Mouse (Mus musculus): ENCODE data around the gene Cul4a. TPM values are rescaled to one million over a fixed set of nuclear protein-coding genes. Genes with fewer than 3 reads are reported as not detected.

Cul4a gene
- polyA plus RNA-seq, 1 experiment: 235 TPM

DNA sequence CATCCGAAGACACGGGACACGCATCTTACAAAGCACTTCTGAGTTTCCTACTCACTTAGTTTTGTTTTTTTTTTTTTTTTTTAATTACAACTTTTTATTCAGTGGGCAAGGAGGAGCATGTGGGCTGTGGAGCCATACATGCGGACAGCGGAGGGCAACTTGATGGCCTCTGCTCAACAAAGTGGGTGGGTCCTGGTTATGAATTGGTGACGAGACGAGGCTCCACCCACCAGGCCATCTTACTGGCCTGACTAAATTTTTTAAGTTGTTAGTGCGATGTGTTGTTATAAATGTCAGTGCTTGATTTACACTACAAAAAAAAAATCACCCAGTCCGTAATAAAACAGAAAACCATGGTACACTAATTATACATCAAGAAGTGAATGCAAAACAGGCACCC is 75.0 kb downstream of the Cul4a start:
- WGBS: 55% methylated on average over 9 of the region's 9 CpGs
- H3K27ac ChIP-seq (ENCODE audit: insufficient read depth, low read depth, low read length): no peak overlapping the region
- H3K4me3 ChIP-seq (ENCODE audit: insufficient read depth, low read depth, low read length): no peak overlapping the region
- TF ChIP-seq POLR2A (IDR thresholded peaks at IDR 0.05; ENCODE audit: insufficient read depth, low read depth, low read length) (no peak), CTCF (IDR thresholded peaks at IDR 0.05; ENCODE audit: insufficient read depth, low read depth, low read length) (no peak)
- peaks cover 4% of the 10 kb centered on the region for H3K4me1 ChIP-seq (ENCODE audit: control insufficient read depth, insufficient read depth, low read length)

- TF ChIP-seq CTCF (IDR thresholded peaks at IDR 0.05; ENCODE audit: insufficient read depth, low read depth, low read length): no peak
- no peak for TF ChIP-seq POLR2A (IDR thresholded peaks at IDR 0.05; ENCODE audit: insufficient read depth, low read depth, low read length)
- H3K4me3 ChIP-seq (ENCODE audit: insufficient read depth, low read depth, low read length): no peak overlapping the region
- H3K4me1 ChIP-seq (ENCODE audit: control insufficient read depth, insufficient read depth, low read length): peaks cover 4% of the 10 kb centered on the region
- H3K27ac ChIP-seq (ENCODE audit: insufficient read depth, low read depth, low read length): no peak overlapping the region
- WGBS: 82% methylated on average over 18 of the region's 18 CpGs
These were observed 75.7 kb downstream of the Cul4a start for GRCm38 (mm10) chr8:13180911-13181690.

DNA sequence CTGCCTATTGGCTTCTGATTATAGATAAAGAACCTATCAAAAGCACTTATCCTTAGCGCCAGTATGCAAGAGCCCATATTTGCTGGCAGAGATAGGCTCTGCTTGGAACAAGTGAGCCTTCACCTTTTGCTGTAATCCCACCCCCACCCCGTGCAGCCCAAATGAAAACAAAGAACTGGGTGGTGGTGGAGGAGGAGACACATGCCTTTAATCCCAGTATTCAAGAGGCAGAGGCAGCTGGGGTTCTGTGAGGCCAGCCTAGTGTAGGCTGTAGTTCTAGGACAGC is 76.2 kb downstream of the Cul4a start:
- TF ChIP-seq POLR2A (IDR thresholded peaks at IDR 0.05; ENCODE audit: insufficient read depth, low read depth, low read length) (no peak), CTCF (IDR thresholded peaks at IDR 0.05; ENCODE audit: insufficient read depth, low read depth, low read length) (no peak)
- WGBS: 42% methylated on average over 2 of the region's 2 CpGs
- Histone ChIP-seq H3K27ac (ENCODE audit: insufficient read depth, low read depth, low read length) (no peak overlapping the region), H3K4me3 (ENCODE audit: insufficient read depth, low read depth, low read length) (no peak overlapping the region), H3K4me1 (ENCODE audit: control insufficient read depth, insufficient read depth, low read length) (peaks cover 4% of the 10 kb centered on the region)

DNA sequence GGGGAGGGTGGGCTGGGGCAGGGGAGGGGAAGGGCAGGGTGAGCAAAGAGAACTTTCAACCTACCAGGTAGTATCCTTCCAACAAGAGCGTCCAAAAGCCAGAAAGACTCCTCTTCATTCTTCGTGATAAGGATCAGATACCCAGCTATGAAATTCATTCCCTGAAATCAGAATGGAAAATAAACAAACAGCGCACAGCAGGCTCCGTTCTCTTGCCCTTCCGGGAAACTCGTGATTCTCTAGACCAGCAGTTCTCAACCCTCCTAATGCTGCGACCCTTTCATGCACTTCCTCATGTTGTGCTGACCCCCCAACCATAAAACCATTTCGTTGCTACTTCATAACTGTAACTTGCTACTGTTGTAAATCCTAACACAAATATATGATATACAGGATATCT is 81.4 kb downstream of the Cul4a start:
- WGBS: 84% methylated on average over 8 of the region's 8 CpGs

DNA sequence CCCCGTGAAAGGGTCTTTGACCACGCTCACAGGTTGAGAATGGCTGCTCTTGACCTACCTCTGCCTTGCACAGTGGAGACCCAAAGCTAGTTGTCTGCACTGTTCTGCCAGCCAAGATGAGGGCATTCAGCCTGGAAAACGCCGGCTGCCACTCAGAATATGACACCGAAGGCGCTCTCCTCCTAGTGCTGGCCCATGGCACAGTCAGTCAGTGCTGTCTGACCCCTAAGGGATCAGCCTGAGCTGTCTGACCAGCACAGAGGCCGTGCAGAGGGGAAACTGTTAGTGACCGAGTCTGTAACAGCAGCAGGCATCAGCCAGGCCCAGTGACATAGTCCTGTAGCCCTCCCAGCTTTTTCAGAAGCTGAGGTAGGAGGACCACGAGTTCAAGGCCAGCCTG is 81.8 kb downstream of the Cul4a start:
- WGBS: 81% methylated on average over 9 of the region's 9 CpGs
- Histone ChIP-seq H3K4me3 (ENCODE audit: insufficient read depth, low read depth, low read length) (no peak overlapping the region), H3K27ac (ENCODE audit: insufficient read depth, low read depth, low read length) (no peak overlapping the region), H3K4me1 (ENCODE audit: control insufficient read depth, insufficient read depth, low read length) (no peaks in the 10 kb centered on the region; the same call in 1 of the 2 replicates)
- no peak for TF ChIP-seq POLR2A (IDR thresholded peaks at IDR 0.05; ENCODE audit: insufficient read depth, low read depth, low read length)
- TF ChIP-seq CTCF (IDR thresholded peaks at IDR 0.05; ENCODE audit: insufficient read depth, low read depth, low read length): no peak

More for the DNA sequence above, 81.4 kb downstream of the Cul4a start:
- Histone ChIP-seq H3K27ac (ENCODE audit: insufficient read depth, low read depth, low read length) (no peak overlapping the region), H3K4me3 (ENCODE audit: insufficient read depth, low read depth, low read length) (no peak overlapping the region), H3K4me1 (ENCODE audit: control insufficient read depth, insufficient read depth, low read length) (peaks cover under 1% of the 10 kb centered on the region)
- TF ChIP-seq CTCF (IDR thresholded peaks at IDR 0.05; ENCODE audit: insufficient read depth, low read depth, low read length) (no peak), POLR2A (IDR thresholded peaks at IDR 0.05; ENCODE audit: insufficient read depth, low read depth, low read length) (no peak)

DNA sequence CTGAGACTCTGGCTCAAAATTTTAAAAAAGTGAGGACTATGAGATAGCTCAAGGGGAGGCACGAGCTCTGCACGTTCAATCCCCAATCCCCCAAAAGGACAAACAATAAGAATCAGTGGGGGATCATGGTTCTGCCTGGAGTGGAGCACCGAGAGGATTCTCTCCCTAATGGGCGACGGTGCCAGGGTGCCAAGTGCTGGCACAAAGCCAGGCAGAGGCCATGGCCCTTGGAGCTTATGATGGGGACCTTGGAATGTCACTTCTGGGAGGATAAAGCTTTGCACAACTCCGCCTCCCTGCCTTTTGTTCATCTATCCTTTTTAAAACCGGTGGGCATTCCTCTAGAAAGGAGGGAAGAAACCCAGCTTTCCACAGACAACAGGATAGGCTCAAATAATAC is 82.2 kb downstream of the Cul4a start:
- Histone ChIP-seq H3K4me1 (ENCODE audit: control insufficient read depth, insufficient read depth, low read length) (no peaks in the 10 kb centered on the region; the same call in 1 of the 2 replicates), H3K4me3 (ENCODE audit: insufficient read depth, low read depth, low read length) (no peak overlapping the region), H3K27ac (ENCODE audit: insufficient read depth, low read depth, low read length) (no peak overlapping the region)
- 58% methylated on average over 7 of the region's 7 CpGs for WGBS
- no peak for TF ChIP-seq CTCF (IDR thresholded peaks at IDR 0.05; ENCODE audit: insufficient read depth, low read depth, low read length)
- TF ChIP-seq POLR2A (IDR thresholded peaks at IDR 0.05; ENCODE audit: insufficient read depth, low read depth, low read length): no peak

- no peak overlapping the region for H3K4me3 ChIP-seq (ENCODE audit: insufficient read depth, low read depth, low read length)
- no peak for TF ChIP-seq POLR2A (IDR thresholded peaks at IDR 0.05; ENCODE audit: insufficient read depth, low read depth, low read length)
- TF ChIP-seq CTCF (IDR thresholded peaks at IDR 0.05; ENCODE audit: insufficient read depth, low read depth, low read length): no peak
- no peaks in the 10 kb centered on the region; the same call in 1 of the 2 replicates for H3K4me1 ChIP-seq (ENCODE audit: control insufficient read depth, insufficient read depth, low read length)
- WGBS: 91% methylated on average over 13 of the region's 13 CpGs
- no peak overlapping the region for H3K27ac ChIP-seq (ENCODE audit: insufficient read depth, low read depth, low read length)
These were observed 82.7 kb downstream of the Cul4a start for GRCm38 (mm10) chr8:13188052-13188555.

DNA sequence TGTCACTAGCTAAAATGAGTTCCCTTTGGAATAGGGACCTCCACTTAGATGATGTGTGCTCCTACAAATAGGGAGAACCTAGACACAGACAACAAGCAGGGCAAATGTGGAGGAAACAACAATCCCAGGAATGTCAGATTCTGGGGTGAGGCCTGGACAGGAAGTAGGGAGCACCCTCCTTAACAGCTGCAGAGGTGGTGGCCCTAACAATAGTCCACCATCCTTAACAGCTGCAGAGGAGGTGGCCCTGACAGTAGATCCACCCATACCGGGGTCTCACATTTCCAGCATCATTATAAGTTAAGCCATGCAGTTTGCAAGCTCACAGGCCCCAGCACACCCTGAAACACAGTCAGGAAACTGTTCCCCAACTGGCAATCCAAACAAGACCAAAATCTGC is 83.4 kb downstream of the Cul4a start:
- H3K27ac ChIP-seq (ENCODE audit: insufficient read depth, low read depth, low read length): no peak overlapping the region
- H3K4me3 ChIP-seq (ENCODE audit: insufficient read depth, low read depth, low read length): no peak overlapping the region
- H3K4me1 ChIP-seq (ENCODE audit: control insufficient read depth, insufficient read depth, low read length): no peaks in the 10 kb centered on the region; the same call in 1 of the 2 replicates
- 81% methylated on average over 1 of the region's 1 CpGs for WGBS
- TF ChIP-seq CTCF (IDR thresholded peaks at IDR 0.05; ENCODE audit: insufficient read depth, low read depth, low read length): no peak
- no peak for TF ChIP-seq POLR2A (IDR thresholded peaks at IDR 0.05; ENCODE audit: insufficient read depth, low read depth, low read length)

- 85% methylated on average over 8 of the region's 8 CpGs for WGBS
- no peak overlapping the region for H3K4me3 ChIP-seq (ENCODE audit: insufficient read depth, low read depth, low read length)
- no peak for TF ChIP-seq POLR2A (IDR thresholded peaks at IDR 0.05; ENCODE audit: insufficient read depth, low read depth, low read length)
- no peak for TF ChIP-seq CTCF (IDR thresholded peaks at IDR 0.05; ENCODE audit: insufficient read depth, low read depth, low read length)
- no peaks in the 10 kb centered on the region; the same call in 1 of the 2 replicates for H3K4me1 ChIP-seq (ENCODE audit: control insufficient read depth, insufficient read depth, low read length)
- no peak overlapping the region for H3K27ac ChIP-seq (ENCODE audit: insufficient read depth, low read depth, low read length)
These were observed 84.8 kb downstream of the Cul4a start for GRCm38 (mm10) chr8:13190235-13190634.

Data from olfactory bulb, adult 2 months (tissue).